Mouse (Mus musculus): Measurements from ENCODE around the gene Ugt1a8. TPM values are rescaled to one million over a fixed set of nuclear protein-coding genes. Genes with fewer than 3 reads are reported as not detected.
"Not testable (repeated sequence)": the region's sequence is repeated elsewhere in the genome, so short reads cannot be mapped to it uniquely, and the experiment has no call there.

The Ugt1a8 gene
- polyA plus RNA-seq (2016; fragmentation: Nextera tagmentation; extraction: Ambion mirVana), result not detected in 2 replicates

DNA sequence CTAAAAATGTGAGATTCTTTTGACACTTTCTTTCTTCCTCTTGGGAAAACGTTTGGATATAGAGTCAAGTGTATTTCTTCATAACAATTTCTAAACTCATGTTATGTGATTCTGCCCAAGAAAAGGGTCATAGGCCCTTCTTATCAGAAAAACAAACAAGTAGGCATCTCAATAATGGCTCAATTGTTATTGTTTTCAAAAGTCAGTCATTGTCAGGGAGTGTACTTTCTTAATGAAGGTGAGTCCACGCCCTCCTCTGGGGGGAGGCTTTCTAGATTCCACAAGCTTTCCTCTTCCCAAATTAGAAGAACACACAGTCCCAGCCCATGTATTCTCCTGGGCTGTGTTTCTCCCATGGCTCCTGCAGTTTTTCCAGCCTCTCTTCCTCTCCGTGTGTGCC lies at the start of gene Ugt1a8:
Gene Ugt1a8, plus strand, starts transcription at position 301 of the 400 bp plus-strand sequence.
- Histone ChIP-seq H3K9me3 (no peaks in the 10 kb centered on the region), H3K4me1 (no peaks in the 10 kb centered on the region), H3K27me3 (ENCODE audit: insufficient read depth, poor library complexity, severe bottlenecking) (no peaks in the 10 kb centered on the region), H3K27ac (no peak within 1 kb of the TSS), H3K36me3 (no peaks in the 10 kb centered on the region), H3K4me3 (no peak within 1 kb of the TSS)
- 73% methylated on average over 3 of the region's 3 CpGs for WGBS
- no peak for DNase-seq (ENCODE audit: low spot score)

GRCm38 (mm10) chr1:88043044-88043443 lies 44.6 kb upstream of the Ugt1a8 start:
- not testable (repeated sequence) for H3K9me3 ChIP-seq; H3K4me3 ChIP-seq; H3K27me3 ChIP-seq (ENCODE audit: insufficient read depth, poor library complexity, severe bottlenecking); H3K36me3 ChIP-seq; DNase-seq (ENCODE audit: low spot score); H3K4me1 ChIP-seq; H3K27ac ChIP-seq
- WGBS, result 62% methylated on average over 1 of the region's 2 CpGs

GRCm38 (mm10) chr1:88044832-88045437 lies 42.7 kb upstream of the Ugt1a8 start:
- H3K4me3 ChIP-seq; H3K27ac ChIP-seq; H3K4me1 ChIP-seq; H3K36me3 ChIP-seq; DNase-seq (ENCODE audit: low spot score); H3K9me3 ChIP-seq; H3K27me3 ChIP-seq (ENCODE audit: insufficient read depth, poor library complexity, severe bottlenecking): not testable (repeated sequence)
- 66% methylated on average over 4 of the region's 5 CpGs for WGBS

DNA sequence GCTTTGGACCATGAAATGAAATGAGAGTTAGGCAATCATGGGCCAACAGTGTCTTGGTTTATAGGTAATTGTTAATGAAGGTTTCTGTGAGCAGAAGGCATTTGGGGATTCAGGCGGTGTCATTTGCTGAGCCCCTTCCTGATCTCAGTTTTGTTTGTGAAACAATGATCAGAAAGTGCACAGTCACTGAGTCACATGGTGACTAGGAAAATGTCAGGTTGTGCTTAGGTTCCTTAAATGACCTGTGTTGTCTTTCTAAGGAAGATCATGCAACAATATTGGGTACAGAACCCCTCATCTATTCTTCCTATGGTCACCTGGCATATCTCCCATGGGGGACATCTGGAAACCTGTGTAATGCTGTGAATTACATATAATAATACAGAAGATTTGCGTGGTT lies 40.2 kb upstream of the Ugt1a8 start:
- not testable (repeated sequence) for H3K4me1 ChIP-seq

GRCm38 (mm10) chr1:88055088-88055487 lies 32.5 kb upstream of the Ugt1a8 start, which contains the start of gene Ugt1a10:
Gene Ugt1a10 (plus strand): TSS chr1:88055388.
- Histone ChIP-seq H3K4me3 (no peak within 1 kb of the TSS), H3K9me3 (no peaks in the 10 kb centered on the region), H3K27me3 (ENCODE audit: insufficient read depth, poor library complexity, severe bottlenecking) (no peaks in the 10 kb centered on the region), H3K36me3 (no peaks in the 10 kb centered on the region), H3K27ac (no peak within 1 kb of the TSS), H3K4me1 (no peaks in the 10 kb centered on the region)
- 61% methylated on average over 1 of the region's 1 CpGs for WGBS
- DNase-seq (ENCODE audit: low spot score), result no peak

More for the DNA sequence above, 40.2 kb upstream of the Ugt1a8 start:
- WGBS, result 78% methylated on average over 2 of the region's 2 CpGs
- not testable (repeated sequence) for H3K27me3 ChIP-seq (ENCODE audit: insufficient read depth, poor library complexity, severe bottlenecking); H3K27ac ChIP-seq; DNase-seq (ENCODE audit: low spot score); H3K4me3 ChIP-seq; H3K9me3 ChIP-seq; H3K36me3 ChIP-seq

- not testable (repeated sequence) for H3K9me3 ChIP-seq; H3K36me3 ChIP-seq; H3K27me3 ChIP-seq (ENCODE audit: insufficient read depth, poor library complexity, severe bottlenecking); H3K4me3 ChIP-seq; DNase-seq (ENCODE audit: low spot score); H3K4me1 ChIP-seq; H3K27ac ChIP-seq
- WGBS, result 63% methylated on average over 1 of the region's 2 CpGs
Observed at GRCm38 (mm10) chr1:88066472-88067102, 21.0 kb upstream of the Ugt1a8 start.

DNA sequence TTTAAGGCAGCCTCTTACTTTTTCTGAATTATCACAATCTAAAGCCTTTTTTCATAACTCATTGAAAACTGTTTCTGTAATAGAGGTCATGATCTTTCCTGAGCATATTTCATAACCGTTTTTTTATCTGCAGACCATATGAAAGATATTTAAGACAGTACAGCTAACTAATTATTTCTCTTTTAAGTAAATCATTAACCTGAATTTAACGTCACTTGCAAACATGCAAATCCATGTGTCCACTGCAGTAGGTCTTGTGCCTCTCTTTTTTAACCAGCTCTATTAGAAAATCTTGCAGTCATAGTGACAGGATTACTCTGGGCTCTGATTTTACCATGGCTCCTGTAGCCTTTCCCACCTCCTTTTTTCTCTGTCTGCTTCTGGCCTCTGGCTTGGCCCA lies 17.1 kb upstream of the Ugt1a8 start, which contains the start of gene Ugt1a9:
Gene Ugt1a9, plus strand, starts transcription at position 306 of the 400 bp plus-strand sequence.
- 73% methylated on average over 2 of the region's 2 CpGs for WGBS
- Histone ChIP-seq H3K4me1 (no peaks in the 10 kb centered on the region), H3K27ac (no peak within 1 kb of the TSS), H3K27me3 (ENCODE audit: insufficient read depth, poor library complexity, severe bottlenecking) (no peaks in the 10 kb centered on the region), H3K4me3 (no peak within 1 kb of the TSS), H3K9me3 (no peaks in the 10 kb centered on the region), H3K36me3 (no peaks in the 10 kb centered on the region)
- no peak for DNase-seq (ENCODE audit: low spot score)

GRCm38 (mm10) chr1:88070902-88071301 lies 16.7 kb upstream of the Ugt1a8 start:
- Histone ChIP-seq H3K9me3 (no peaks in the 10 kb centered on the region), H3K27me3 (ENCODE audit: insufficient read depth, poor library complexity, severe bottlenecking) (no peaks in the 10 kb centered on the region), H3K4me1 (no peaks in the 10 kb centered on the region), H3K36me3 (no peaks in the 10 kb centered on the region), H3K4me3 (no peak overlapping the region), H3K27ac (no peak overlapping the region)
- DNase-seq (ENCODE audit: low spot score), result no peak
- WGBS, result 77% methylated on average over 4 of the region's 4 CpGs

DNA sequence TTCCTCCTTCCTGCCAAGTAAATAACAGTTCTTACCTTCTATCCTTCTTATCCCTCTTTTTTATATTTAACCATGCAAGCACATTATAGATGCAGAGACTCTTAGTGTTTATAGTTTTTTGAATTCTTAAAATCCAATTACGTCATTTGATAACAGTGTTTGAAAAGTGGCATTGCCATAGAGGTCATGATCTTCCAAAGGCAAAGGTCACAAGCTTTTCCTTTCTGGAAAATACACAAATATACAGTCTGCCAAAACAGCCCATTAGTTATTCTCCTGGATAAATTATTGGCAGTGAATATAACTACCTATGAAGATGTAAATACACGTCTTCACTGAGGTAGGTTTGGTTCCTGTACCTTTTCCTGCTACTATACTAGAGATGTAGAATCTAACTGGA lies 13.1 kb upstream of the Ugt1a8 start:
- H3K27ac ChIP-seq, result no peak overlapping the region
- H3K9me3 ChIP-seq, result no peaks in the 10 kb centered on the region
- no peaks in the 10 kb centered on the region for H3K27me3 ChIP-seq (ENCODE audit: insufficient read depth, poor library complexity, severe bottlenecking)
- DNase-seq (ENCODE audit: low spot score), result no peak
- 78% methylated on average over 2 of the region's 2 CpGs for WGBS
- H3K4me1 ChIP-seq, result no peaks in the 10 kb centered on the region
- H3K36me3 ChIP-seq, result no peaks in the 10 kb centered on the region
- no peak overlapping the region for H3K4me3 ChIP-seq

DNA sequence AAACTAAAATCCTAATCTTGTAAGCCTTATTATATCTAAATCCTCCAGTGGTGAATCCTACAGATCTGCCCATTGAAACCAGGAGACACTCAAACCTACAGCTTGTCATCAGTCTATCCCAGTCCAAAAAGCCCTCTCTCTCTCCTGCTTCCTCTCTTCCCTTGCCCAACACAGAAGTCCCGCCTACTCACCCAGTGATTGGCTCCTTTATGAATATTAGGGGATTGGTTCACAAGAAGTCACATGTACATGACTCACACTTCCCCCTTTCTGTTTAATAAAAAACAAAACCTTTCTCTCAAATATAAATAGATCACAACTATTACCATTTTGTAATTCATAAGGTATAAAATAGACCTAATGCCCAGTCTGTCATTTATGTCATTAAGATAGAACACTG lies 10.5 kb upstream of the Ugt1a8 start:
- H3K36me3 ChIP-seq, result no peaks in the 10 kb centered on the region
- no peak for DNase-seq (ENCODE audit: low spot score)
- H3K9me3 ChIP-seq, result no peaks in the 10 kb centered on the region
- WGBS, result 84% methylated on average over 1 of the region's 1 CpGs
- H3K4me3 ChIP-seq, result no peak overlapping the region
- no peaks in the 10 kb centered on the region for H3K4me1 ChIP-seq
- H3K27me3 ChIP-seq (ENCODE audit: insufficient read depth, poor library complexity, severe bottlenecking), result no peaks in the 10 kb centered on the region
- H3K27ac ChIP-seq, result no peak overlapping the region

GRCm38 (mm10) chr1:88081670-88082069 lies 5.9 kb upstream of the Ugt1a8 start:
- Histone ChIP-seq H3K36me3 (no peaks in the 10 kb centered on the region), H3K27ac (no peak overlapping the region), H3K9me3 (no peaks in the 10 kb centered on the region), H3K27me3 (ENCODE audit: insufficient read depth, poor library complexity, severe bottlenecking) (no peaks in the 10 kb centered on the region), H3K4me1 (no peaks in the 10 kb centered on the region), H3K4me3 (no peak overlapping the region)
- DNase-seq (ENCODE audit: low spot score), result no peak
- WGBS, result 87% methylated on average over 1 of the region's 1 CpGs

GRCm38 (mm10) chr1:88086125-88086524 lies 1.5 kb upstream of the Ugt1a8 start:
- H3K27me3 ChIP-seq (ENCODE audit: insufficient read depth, poor library complexity, severe bottlenecking), result no peaks in the 10 kb centered on the region

DNA sequence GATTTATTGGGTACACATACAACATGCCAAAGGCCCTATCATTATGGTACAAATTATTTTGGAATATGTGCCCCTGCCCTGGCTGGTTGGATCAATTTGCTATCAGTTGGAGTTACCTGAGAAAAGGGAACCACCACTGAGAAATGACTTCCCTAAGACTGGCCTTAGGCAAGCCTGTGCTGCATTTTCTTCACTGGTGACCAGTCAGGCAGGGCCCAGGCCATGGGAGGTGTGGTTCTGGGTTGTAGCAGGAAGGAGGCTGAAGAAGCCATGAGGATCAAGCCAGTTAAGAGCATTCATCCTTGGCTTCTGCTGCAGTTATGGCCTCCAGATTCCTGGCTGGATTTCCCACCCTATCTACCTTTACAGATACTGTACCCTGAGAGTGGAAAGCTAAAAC lies 4.7 kb downstream of the Ugt1a8 start:
- Histone ChIP-seq H3K27ac (no peak overlapping the region), H3K4me1 (0 out of 2 replicates have a peak, but pooled peaks cover 2% of the 10 kb centered on the region), H3K36me3 (no peaks in the 10 kb centered on the region), H3K4me3 (no peak overlapping the region), H3K27me3 (ENCODE audit: insufficient read depth, poor library complexity, severe bottlenecking) (no peaks in the 10 kb centered on the region), H3K9me3 (no peaks in the 10 kb centered on the region)
- no peak for DNase-seq (ENCODE audit: low spot score)

More at GRCm38 (mm10) chr1:88086125-88086524, 1.5 kb upstream of the Ugt1a8 start:
- Histone ChIP-seq H3K36me3 (no peaks in the 10 kb centered on the region), H3K4me3 (no peak overlapping the region), H3K27ac (no peak overlapping the region), H3K9me3 (no peaks in the 10 kb centered on the region), H3K4me1 (no peaks in the 10 kb centered on the region)
- WGBS, result 60% methylated on average over 1 of the region's 1 CpGs
- DNase-seq (ENCODE audit: low spot score), result no peak
